8 mouse cellular contexts compared by ENCODE assay signal in genomic region chr6:116192809-116193311, GRCm38 (mm10). TPM values are rescaled to one million over a fixed set of nuclear protein-coding genes. Genes with fewer than 3 reads are reported as not detected.
A peak's percentile ranks its signal among the peaks of the same experiment; 100 is the strongest.
DNase-seq lines count a peak whose midpoint lies in the region; ATAC-seq and TF ChIP-seq lines count a peak whose summit lies in the region.

No protein-coding gene starts in this region.

- no peaks in the 10 kb centered on the region for H3K9me3 ChIP-seq in forebrain, embryonic 10.5 days
- no peaks in the 10 kb centered on the region for H3K9me3 ChIP-seq in midbrain, embryonic 14.5 days (ENCODE audit: control insufficient read depth, low read length)

- peak overlapping the region; percentile 54; the same call in 1 of the 2 replicates for H3K27ac ChIP-seq in liver, adult 2 months (replicated peaks; ENCODE audit: insufficient read depth, low read depth, low read length)
- H3K27ac ChIP-seq in forebrain, embryonic 10.5 days = peak overlapping the region; percentile 94
- H3K27ac ChIP-seq in midbrain, embryonic 14.5 days (replicated peaks; ENCODE audit: low read depth, low read length) = peak overlapping the region; percentile 89

- WGBS in liver, adult 2 months = under 1% methylated on average over 37 of the region's 51 CpGs
- under 1% methylated on average over 51 of the region's 51 CpGs for WGBS in forebrain, embryonic 10.5 days
- WGBS in midbrain, embryonic 14.5 days = under 1% methylated on average over 41 of the region's 51 CpGs

- peak; percentile 87 for ATAC-seq in midbrain, embryonic 14.5 days (ENCODE audit: low FRiP score, low TSS enrichment)

- H3K27me3 ChIP-seq in liver, adult 2 months (ENCODE audit: control insufficient read depth, insufficient read depth, low read length) = no peaks in the 10 kb centered on the region
- H3K27me3 ChIP-seq in forebrain, embryonic 10.5 days (ENCODE audit: poor library complexity, severe bottlenecking) = peaks cover 4% of the 10 kb centered on the region; the same call in 1 of the 2 replicates
- H3K27me3 ChIP-seq in midbrain, embryonic 14.5 days (ENCODE audit: control insufficient read depth, insufficient read depth, low read length) = no peaks in the 10 kb centered on the region

- DNase-seq in liver, adult 2 months (ENCODE audit: extremely low read depth, low read depth, low spot score) = peak; percentile 39
- no peak for DNase-seq in liver
- DNase-seq in ZHBTc4 (ENCODE audit: low read depth, low spot score) = peak; percentile 54
- DNase-seq in forebrain, embryonic 10.5 days (ENCODE audit: extremely low spot score, low spot score) = peak; percentile 67
- DNase-seq in kidney, postnatal 10 days = peak; percentile 74
- no peak for DNase-seq in midbrain, embryonic 14.5 days
- DNase-seq in thymus, postnatal 10 days (ENCODE audit: low spot score in 2 of 2) = no peak
- no peak for DNase-seq in right cerebral cortex, postnatal 36 days (ENCODE audit: low spot score in 2 of 2)

- peaks cover 2% of the 10 kb centered on the region; the same call in 1 of the 2 replicates for H3K79me2 ChIP-seq in liver, adult 2 months (ENCODE audit: control insufficient read depth, insufficient read depth, low read length)

- peaks cover 7% of the 10 kb centered on the region; the same call in 1 of the 2 replicates for H3K4me1 ChIP-seq in liver, adult 2 months (ENCODE audit: control insufficient read depth, insufficient read depth, low read length)
- H3K4me1 ChIP-seq in forebrain, embryonic 10.5 days = peaks cover 26% of the 10 kb centered on the region
- peaks cover 25% of the 10 kb centered on the region for H3K4me1 ChIP-seq in midbrain, embryonic 14.5 days (ENCODE audit: control insufficient read depth, insufficient read depth, low read length)

- peak overlapping the region; percentile 71 for H3K4me3 ChIP-seq in liver, adult 2 months (ENCODE audit: insufficient read depth, low read depth, low read length)
- peak overlapping the region; percentile 92 for H3K4me3 ChIP-seq in forebrain, embryonic 10.5 days
- peak overlapping the region; percentile 94 for H3K4me3 ChIP-seq in midbrain, embryonic 14.5 days (replicated peaks; ENCODE audit: low read depth, low read length)

- TF ChIP-seq POLR2A in liver, adult 2 months (IDR thresholded peaks at IDR 0.05; ENCODE audit: extremely low read depth, insufficient read depth, low read length) = no peak

- peak overlapping the region; percentile 85 for H3K9ac ChIP-seq in liver, adult 2 months (ENCODE audit: low read depth, low read length)
- peak overlapping the region; percentile 92 for H3K9ac ChIP-seq in midbrain, embryonic 14.5 days (replicated peaks; ENCODE audit: low read length)

- H3K4me2 ChIP-seq in midbrain, embryonic 14.5 days (ENCODE audit: low read length) = peak overlapping the region; percentile 61

- H3K36me3 ChIP-seq in liver, adult 2 months (ENCODE audit: control insufficient read depth, insufficient read depth, low read length) = no peaks in the 10 kb centered on the region
- H3K36me3 ChIP-seq in forebrain, embryonic 10.5 days (replicated peaks) = no peaks in the 10 kb centered on the region
- H3K36me3 ChIP-seq in midbrain, embryonic 14.5 days (ENCODE audit: control insufficient read depth, insufficient read depth, low read length) = no peaks in the 10 kb centered on the region

- TF ChIP-seq CTCF in liver, adult 2 months (IDR thresholded peaks at IDR 0.05; ENCODE audit: low read depth, low read length) = no peak

RNA-seq across cellular contexts. Expression of gene Tmcc1, which starts 0.4 kb away (rescaled TPM):
- 34.3 and 38.0 TPM in 2 replicates for total RNA-seq in liver, adult 2 months (2014; rRNA removed)
- polyA plus RNA-seq in liver, adult 2 months (2012; rRNA removed) = 13.8 and 17.7 TPM in 2 replicates
- polyA plus RNA-seq in forebrain, embryonic 10.5 days (2016; fragmentation: Nextera tagmentation; extraction: Ambion mirVana) = 14.8 and 16.2 TPM in 2 replicates
- polyA plus RNA-seq in midbrain, embryonic 14.5 days (2014; fragmentation: Nextera tagmentation; extraction: Ambion mirVana) = 25.8 and 26.2 TPM in 2 replicates

RNA-seq across cellular contexts. Expression of gene Washc2, which starts 15.0 kb away (rescaled TPM):
- total RNA-seq in liver, adult 2 months (2014; rRNA removed) = 38.5 and 46.5 TPM in 2 replicates
- polyA plus RNA-seq in liver, adult 2 months (2012; rRNA removed) = 29.6 and 32.7 TPM in 2 replicates
- 47.5 and 49.2 TPM in 2 replicates for polyA plus RNA-seq in forebrain, embryonic 10.5 days (2016; fragmentation: Nextera tagmentation; extraction: Ambion mirVana)
- polyA plus RNA-seq in midbrain, embryonic 14.5 days (2014; fragmentation: Nextera tagmentation; extraction: Ambion mirVana) = 48.5 and 60.4 TPM in 2 replicates

Comparison
In these comparisons a context has a peak if more than half of its experiments do, and no peak if none do; other contexts are left out.
1. DNase-seq: peak in liver, adult 2 months (single experiment), ZHBTc4 (single experiment), forebrain, embryonic 10.5 days (single experiment) and kidney, postnatal 10 days (single experiment); none in liver (single experiment), midbrain, embryonic 14.5 days (single experiment), thymus, postnatal 10 days (0 of 2) and right cerebral cortex, postnatal 36 days (0 of 2).
2. Peak in every context shown above with its lines, with median percentiles within 50 percentile points of each other: H3K27ac ChIP-seq and H3K4me3 ChIP-seq.